Mouse (Mus musculus): Measurements from ENCODE around the gene Dhx57. TPM values are rescaled to one million over a fixed set of nuclear protein-coding genes. Genes with fewer than 3 reads are reported as not detected.
"Not testable (repeated sequence)": the region's sequence is repeated elsewhere in the genome, so short reads cannot be mapped to it uniquely, and the experiment has no call there.

Dhx57 gene
- polyA plus RNA-seq, 1 experiment: 18.9 TPM

DNA sequence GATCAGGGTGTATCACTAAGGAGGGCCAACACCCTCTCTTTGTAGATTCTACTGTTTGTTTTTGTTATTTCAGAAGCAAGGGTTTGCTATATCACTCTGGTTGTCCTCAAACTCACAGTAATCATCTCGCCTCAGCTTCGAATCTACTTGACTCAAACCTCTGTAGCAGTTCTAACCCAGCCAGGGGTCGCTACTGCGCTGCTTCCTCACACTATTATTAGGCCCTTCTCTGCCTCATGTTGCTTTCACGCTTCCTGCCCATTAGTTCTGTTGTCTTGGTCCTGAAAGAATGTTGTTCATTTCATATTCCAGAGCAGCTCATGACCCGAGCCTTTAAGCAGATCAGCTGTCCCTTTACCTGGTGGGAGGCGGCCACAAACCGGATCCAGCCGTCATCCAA is 48.7 kb downstream of the Dhx57 start:
- no peaks in the 10 kb centered on the region for H3K4me1 ChIP-seq (replicated peaks; ENCODE audit: control insufficient read depth, insufficient read depth, low read length)
- H3K27me3 ChIP-seq (ENCODE audit: control insufficient read depth, insufficient read depth, low read length): no peaks in the 10 kb centered on the region
- no peak overlapping the region for H3K27ac ChIP-seq (ENCODE audit: control insufficient read depth, insufficient read depth, low read length)
- H3K4me3 ChIP-seq (ENCODE audit: control insufficient read depth, insufficient read depth, low read length): no peak overlapping the region
- WGBS: 96% methylated on average over 9 of the region's 9 CpGs
- no peak for TF ChIP-seq POLR2A (IDR thresholded peaks at IDR 0.05; ENCODE audit: control insufficient read depth, extremely low read depth, insufficient read depth, low read length, poor library complexity)
- H3K36me3 ChIP-seq (ENCODE audit: control insufficient read depth, insufficient read depth, low read length): peaks cover 39% of the 10 kb centered on the region
- no peak for DNase-seq

DNA sequence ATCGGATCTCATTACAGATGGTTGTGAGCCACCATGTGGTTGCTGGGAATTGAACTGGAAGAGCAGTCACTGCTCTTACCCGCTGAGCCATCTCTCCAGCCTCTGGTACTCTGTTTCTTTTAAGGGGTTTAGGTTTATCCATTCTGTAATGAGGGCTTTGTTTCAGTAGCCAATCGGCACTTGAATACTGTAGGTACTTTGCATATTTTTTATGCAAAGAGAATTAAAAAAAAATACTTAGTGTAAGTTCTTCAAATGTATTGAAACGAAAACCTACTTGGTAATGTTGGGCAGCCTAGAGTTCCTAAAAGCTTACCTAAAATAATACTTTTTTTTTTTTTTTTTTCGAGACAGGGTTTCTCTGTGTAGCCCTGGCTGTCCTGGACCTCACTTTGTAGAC is 52.8 kb downstream of the Dhx57 start:
- TF ChIP-seq POLR2A (IDR thresholded peaks at IDR 0.05; ENCODE audit: control insufficient read depth, extremely low read depth, insufficient read depth, low read length, poor library complexity): no peak
- WGBS: 90% methylated on average over 5 of the region's 5 CpGs
- peaks cover 26% of the 10 kb centered on the region for H3K36me3 ChIP-seq (ENCODE audit: control insufficient read depth, insufficient read depth, low read length)
- H3K4me1 ChIP-seq (replicated peaks; ENCODE audit: control insufficient read depth, insufficient read depth, low read length): no peaks in the 10 kb centered on the region
- no peak overlapping the region for H3K27ac ChIP-seq (ENCODE audit: control insufficient read depth, insufficient read depth, low read length)
- H3K4me3 ChIP-seq (ENCODE audit: control insufficient read depth, insufficient read depth, low read length): no peak overlapping the region
- no peak for DNase-seq
- H3K27me3 ChIP-seq (ENCODE audit: control insufficient read depth, insufficient read depth, low read length): no peaks in the 10 kb centered on the region

- TF ChIP-seq CTCF (IDR thresholded peaks at IDR 0.05; ENCODE audit: borderline replicate concordance, control insufficient read depth, extremely low read depth, insufficient read depth, low read length, poor library complexity) (no peak), POLR2A (IDR thresholded peaks at IDR 0.05; ENCODE audit: control insufficient read depth, extremely low read depth, insufficient read depth, low read length, poor library complexity) (no peak)
- DNase-seq: no peak
- H3K4me3 ChIP-seq (ENCODE audit: control insufficient read depth, insufficient read depth, low read length): no peak overlapping the region
- H3K36me3 ChIP-seq (ENCODE audit: control insufficient read depth, insufficient read depth, low read length): peaks cover 20% of the 10 kb centered on the region
- no peaks in the 10 kb centered on the region for H3K27me3 ChIP-seq (ENCODE audit: control insufficient read depth, insufficient read depth, low read length)
- no peaks in the 10 kb centered on the region for H3K4me1 ChIP-seq (replicated peaks; ENCODE audit: control insufficient read depth, insufficient read depth, low read length)
- H3K27ac ChIP-seq (ENCODE audit: control insufficient read depth, insufficient read depth, low read length): no peak overlapping the region
- 90% methylated on average over 3 of the region's 3 CpGs for WGBS
Observed at GRCm38 (mm10) chr17:80236805-80237204, 53.5 kb downstream of the Dhx57 start.

DNA sequence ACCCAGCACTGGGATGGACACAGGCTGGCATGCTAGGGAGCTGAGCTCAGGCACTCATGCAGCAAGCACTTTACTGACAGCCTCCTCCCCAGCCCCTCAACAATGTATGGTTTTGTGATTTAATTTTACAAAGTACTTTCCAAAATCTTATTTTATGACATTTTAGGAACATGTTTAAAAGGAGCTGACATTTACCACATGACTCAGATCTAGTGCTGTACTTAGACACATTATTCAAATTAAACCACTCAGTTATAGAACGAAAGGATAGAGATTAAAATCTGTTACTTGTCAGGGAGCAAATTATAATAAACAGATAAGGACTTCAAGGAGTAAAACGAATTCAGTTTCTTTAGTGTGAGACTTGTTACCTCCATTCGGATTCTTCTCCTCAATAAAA is 54.8 kb downstream of the Dhx57 start:
- no peaks in the 10 kb centered on the region for H3K4me1 ChIP-seq (replicated peaks; ENCODE audit: control insufficient read depth, insufficient read depth, low read length)
- 96% methylated on average over 3 of the region's 3 CpGs for WGBS
- TF ChIP-seq POLR2A (IDR thresholded peaks at IDR 0.05; ENCODE audit: control insufficient read depth, extremely low read depth, insufficient read depth, low read length, poor library complexity) (no peak), CTCF (IDR thresholded peaks at IDR 0.05; ENCODE audit: borderline replicate concordance, control insufficient read depth, extremely low read depth, insufficient read depth, low read length, poor library complexity) (no peak)

DNA sequence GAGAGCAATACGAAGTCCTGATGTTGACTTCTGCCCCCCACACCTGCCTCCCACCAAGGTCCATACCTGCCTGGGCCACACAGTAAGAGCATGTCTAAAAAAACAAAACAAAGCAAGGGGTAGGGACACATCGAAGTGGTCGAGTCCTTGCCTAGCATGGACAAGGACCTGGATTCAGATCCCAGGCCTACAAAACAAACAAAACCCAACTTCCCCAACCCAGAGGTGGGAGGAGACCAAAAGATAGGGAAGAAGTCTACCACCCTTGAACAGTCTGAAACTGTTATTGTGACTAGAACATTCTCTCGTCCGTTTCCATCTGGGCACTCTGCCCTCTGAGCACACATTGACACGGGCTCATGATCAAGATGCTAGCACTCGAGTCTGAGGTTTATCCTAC is 55.9 kb downstream of the Dhx57 start:
- Histone ChIP-seq H3K4me1 (replicated peaks; ENCODE audit: control insufficient read depth, insufficient read depth, low read length) (no peaks in the 10 kb centered on the region), H3K36me3 (ENCODE audit: control insufficient read depth, insufficient read depth, low read length) (peaks cover 17% of the 10 kb centered on the region), H3K27me3 (ENCODE audit: control insufficient read depth, insufficient read depth, low read length) (no peaks in the 10 kb centered on the region), H3K4me3 (ENCODE audit: control insufficient read depth, insufficient read depth, low read length) (no peak overlapping the region), H3K27ac (ENCODE audit: control insufficient read depth, insufficient read depth, low read length) (no peak overlapping the region)
- 94% methylated on average over 7 of the region's 7 CpGs for WGBS
- DNase-seq: no peak
- TF ChIP-seq CTCF (IDR thresholded peaks at IDR 0.05; ENCODE audit: borderline replicate concordance, control insufficient read depth, extremely low read depth, insufficient read depth, low read length, poor library complexity) (no peak), POLR2A (IDR thresholded peaks at IDR 0.05; ENCODE audit: control insufficient read depth, extremely low read depth, insufficient read depth, low read length, poor library complexity) (no peak)

More for the DNA sequence above, 54.8 kb downstream of the Dhx57 start:
- Histone ChIP-seq H3K27me3 (ENCODE audit: control insufficient read depth, insufficient read depth, low read length) (no peaks in the 10 kb centered on the region), H3K27ac (ENCODE audit: control insufficient read depth, insufficient read depth, low read length) (no peak overlapping the region), H3K4me3 (ENCODE audit: control insufficient read depth, insufficient read depth, low read length) (no peak overlapping the region), H3K36me3 (ENCODE audit: control insufficient read depth, insufficient read depth, low read length) (peaks cover 17% of the 10 kb centered on the region)
- DNase-seq: no peak

GRCm38 (mm10) chr17:80233844-80234243 is 56.4 kb downstream of the Dhx57 start:
- Histone ChIP-seq H3K36me3 (ENCODE audit: control insufficient read depth, insufficient read depth, low read length) (peaks cover 13% of the 10 kb centered on the region), H3K4me1 (replicated peaks; ENCODE audit: control insufficient read depth, insufficient read depth, low read length) (no peaks in the 10 kb centered on the region), H3K4me3 (ENCODE audit: control insufficient read depth, insufficient read depth, low read length) (no peak overlapping the region), H3K27me3 (ENCODE audit: control insufficient read depth, insufficient read depth, low read length) (no peaks in the 10 kb centered on the region), H3K27ac (ENCODE audit: control insufficient read depth, insufficient read depth, low read length) (no peak overlapping the region)
- 96% methylated on average over 5 of the region's 5 CpGs for WGBS
- DNase-seq: no peak
- no peak for TF ChIP-seq POLR2A (IDR thresholded peaks at IDR 0.05; ENCODE audit: control insufficient read depth, extremely low read depth, insufficient read depth, low read length, poor library complexity)
- TF ChIP-seq CTCF (IDR thresholded peaks at IDR 0.05; ENCODE audit: borderline replicate concordance, control insufficient read depth, extremely low read depth, insufficient read depth, low read length, poor library complexity): no peak

DNA sequence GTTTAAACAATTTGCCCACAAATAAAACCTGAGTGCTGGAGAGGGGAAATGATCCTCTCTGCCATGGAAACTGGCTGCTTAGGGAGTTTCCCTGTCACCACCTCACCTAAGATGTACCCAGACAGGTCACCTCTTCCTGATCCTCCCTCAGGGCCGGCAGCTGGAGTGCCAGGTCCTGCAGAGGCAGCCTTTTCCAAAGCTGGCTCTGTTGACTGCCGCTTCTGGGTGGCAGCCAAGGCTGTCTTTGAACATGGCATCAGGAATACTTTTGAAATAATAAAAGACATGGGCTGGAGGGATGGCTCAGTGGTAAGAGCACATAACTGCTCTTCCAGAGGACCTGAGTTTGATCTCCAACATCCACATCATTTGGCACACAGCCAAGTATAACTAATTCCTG is 60.9 kb downstream of the Dhx57 start:
- no peak for DNase-seq
- TF ChIP-seq POLR2A (IDR thresholded peaks at IDR 0.05; ENCODE audit: control insufficient read depth, extremely low read depth, insufficient read depth, low read length, poor library complexity): no peak
- TF ChIP-seq CTCF (IDR thresholded peaks at IDR 0.05; ENCODE audit: borderline replicate concordance, control insufficient read depth, extremely low read depth, insufficient read depth, low read length, poor library complexity): no peak
- no peak overlapping the region for H3K4me3 ChIP-seq (ENCODE audit: control insufficient read depth, insufficient read depth, low read length)

GRCm38 (mm10) chr17:80225142-80225541 is 65.1 kb downstream of the Dhx57 start:
- not testable (repeated sequence) for H3K4me3 ChIP-seq (ENCODE audit: control insufficient read depth, insufficient read depth, low read length); H3K36me3 ChIP-seq (ENCODE audit: control insufficient read depth, insufficient read depth, low read length); H3K27ac ChIP-seq (ENCODE audit: control insufficient read depth, insufficient read depth, low read length); H3K4me1 ChIP-seq (replicated peaks; ENCODE audit: control insufficient read depth, insufficient read depth, low read length); H3K27me3 ChIP-seq (ENCODE audit: control insufficient read depth, insufficient read depth, low read length); DNase-seq
- 31% methylated on average over 5 of the region's 5 CpGs for WGBS

More for the DNA sequence above, 60.9 kb downstream of the Dhx57 start:
- Histone ChIP-seq H3K27me3 (ENCODE audit: control insufficient read depth, insufficient read depth, low read length) (no peaks in the 10 kb centered on the region), H3K27ac (ENCODE audit: control insufficient read depth, insufficient read depth, low read length) (no peak overlapping the region), H3K4me1 (replicated peaks; ENCODE audit: control insufficient read depth, insufficient read depth, low read length) (no peaks in the 10 kb centered on the region), H3K36me3 (ENCODE audit: control insufficient read depth, insufficient read depth, low read length) (no peaks in the 10 kb centered on the region)
- 92% methylated on average over 2 of the region's 2 CpGs for WGBS
